Mouse (Mus musculus) stomach, embryonic 14.5 days (tissue): ENCODE data around the gene Zfp612. TPM values are rescaled to one million over a fixed set of nuclear protein-coding genes. Genes with fewer than 3 reads are reported as not detected.

ENCODE experiments used
- ATAC-seq: fragments of 200-750 bp; cut with Nextera tagmentation; 2 replicates; pipeline ENCODE4 v1.8.0; 2017; ENCODE audit warnings: low read depth, moderate TSS enrichment; ENCODE audit not compliant: insufficient number of reproducible peaks, insufficient read depth, low FRiP score
- H3K27ac ChIP-seq: fragments of 300-500 bp; sonication (generic); 2 replicates; pipeline ENCODE4 v1.5.1; 2014; ENCODE audit warnings: mild to moderate bottlenecking, low read length, moderate library complexity, mixed read lengths
- H3K27me3 ChIP-seq: fragments of 300-500 bp; sonication (generic); 2 replicates; pipeline ENCODE4 v1.6.1; 2014; ENCODE audit warnings: low read length, control low read depth, mixed read lengths; ENCODE audit not compliant: control insufficient read depth, insufficient read depth
- H3K36me3 ChIP-seq: fragments of 300-500 bp; sonication (generic); 2 replicates; pipeline ENCODE4 v1.6.1; 2014; ENCODE audit warnings: mild to moderate bottlenecking, control low read depth, low read length, moderate library complexity, mixed read lengths; ENCODE audit not compliant: control insufficient read depth, insufficient read depth
- H3K4me1 ChIP-seq: fragments of 300-500 bp; sonication (generic); 2 replicates; pipeline ENCODE4 v1.6.1; 2014; ENCODE audit warnings: low read length, control low read depth, mixed read lengths; ENCODE audit not compliant: control insufficient read depth, insufficient read depth
- H3K4me2 ChIP-seq: fragments of 300-500 bp; sonication (generic); replicated peaks from 2 replicates; pipeline ENCODE4 v1.6.1; 2014; ENCODE audit warnings: low read depth, low read length, control low read depth
- H3K4me3 ChIP-seq: fragments of 300-500 bp; sonication (generic); 2 replicates; pipeline ENCODE4 v1.5.1; 2014; ENCODE audit warnings: low read depth, low read length, control low read depth
- H3K9ac ChIP-seq: fragments of 300-500 bp; sonication (generic); replicated peaks from 2 replicates; pipeline ENCODE4 v1.6.1; 2014; ENCODE audit warnings: low read depth, mild to moderate bottlenecking, control low read depth, low read length, moderate library complexity, mixed read lengths
- H3K9me3 ChIP-seq: fragments of 300-500 bp; sonication (generic); 2 replicates; pipeline ENCODE4 v1.6.1; 2016; ENCODE audit warnings: low read depth, low read length, control low read depth; ENCODE audit not compliant: control insufficient read depth
- WGBS: fragments of 180-500 bp; shearing (Covaris S2); extraction: QIAGEN DNeasy Blood & Tissue Kit; methylation state at CpG from one replicate; pipeline ENCODE4 v1.1.7; 2014; 5-methylcytosine and 5-hydroxymethylcytosine counted together
- polyA plus RNA-seq: library from polyadenylated mRNA; unstranded; fragments of >200 nt; fragmentation: Nextera tagmentation; extraction: Ambion mirVana; gene quantifications from 2 replicates; pipeline ENCODE4 v1.2.1, GENCODE M21; 2014

Zfp612 gene
- polyA plus RNA-seq, 1 experiment from 2014 or later = 9.3 TPM

GRCm38 (mm10) chr8:110058207-110058606 is 21.3 kb upstream of the Zfp612 start:
- Histone ChIP-seq H3K36me3 (no peaks in the 10 kb centered on the region), H3K9ac (no peak overlapping the region), H3K9me3 (no peaks in the 10 kb centered on the region), H3K4me1 (no peaks in the 10 kb centered on the region), H3K4me2 (no peak overlapping the region), H3K27me3 (no peaks in the 10 kb centered on the region), H3K4me3 (no peak overlapping the region), H3K27ac (no peak overlapping the region)
- no peak for ATAC-seq
- 72% methylated on average over 8 of the region's 8 CpGs for WGBS

GRCm38 (mm10) chr8:110064161-110064560 is 15.4 kb upstream of the Zfp612 start:
- Histone ChIP-seq H3K27me3 (no peaks in the 10 kb centered on the region), H3K9me3 (no peaks in the 10 kb centered on the region), H3K4me1 (no peaks in the 10 kb centered on the region), H3K4me3 (no peak overlapping the region), H3K9ac (no peak overlapping the region), H3K27ac (no peak overlapping the region), H3K36me3 (no peaks in the 10 kb centered on the region), H3K4me2 (no peak overlapping the region)
- ATAC-seq = no peak
- 57% methylated on average over 9 of the region's 9 CpGs for WGBS

- Histone ChIP-seq H3K27me3 (no peaks in the 10 kb centered on the region), H3K4me2 (no peak overlapping the region), H3K9ac (no peak overlapping the region), H3K4me3 (no peak overlapping the region), H3K9me3 (no peaks in the 10 kb centered on the region), H3K36me3 (no peaks in the 10 kb centered on the region), H3K27ac (no peak overlapping the region), H3K4me1 (no peaks in the 10 kb centered on the region)
- no peak for ATAC-seq
- WGBS = 92% methylated on average over 18 of the region's 18 CpGs
Observed at GRCm38 (mm10) chr8:110064606-110065365, 14.8 kb upstream of the Zfp612 start.

- H3K4me1 ChIP-seq = no peaks in the 10 kb centered on the region
- H3K36me3 ChIP-seq = no peaks in the 10 kb centered on the region
- no peak overlapping the region for H3K4me2 ChIP-seq
- 93% methylated on average over 4 of the region's 4 CpGs for WGBS
- no peak overlapping the region for H3K4me3 ChIP-seq
- no peak for ATAC-seq
- no peak overlapping the region for H3K27ac ChIP-seq
- H3K27me3 ChIP-seq = no peaks in the 10 kb centered on the region
- no peak overlapping the region for H3K9ac ChIP-seq
- H3K9me3 ChIP-seq = no peaks in the 10 kb centered on the region
Observed at GRCm38 (mm10) chr8:110065676-110066075, 13.9 kb upstream of the Zfp612 start.

GRCm38 (mm10) chr8:110069706-110070105 is 9.8 kb upstream of the Zfp612 start:
- no peak overlapping the region for H3K4me2 ChIP-seq
- H3K9me3 ChIP-seq = no peaks in the 10 kb centered on the region
- H3K27me3 ChIP-seq = no peaks in the 10 kb centered on the region
- H3K4me1 ChIP-seq = no peaks in the 10 kb centered on the region
- no peaks in the 10 kb centered on the region for H3K36me3 ChIP-seq
- H3K9ac ChIP-seq = no peak overlapping the region
- no peak overlapping the region for H3K27ac ChIP-seq
- no peak overlapping the region for H3K4me3 ChIP-seq
- WGBS = 85% methylated on average over 4 of the region's 4 CpGs
- no peak for ATAC-seq

- WGBS = 16% methylated on average over 9 of the region's 9 CpGs
- Histone ChIP-seq H3K27me3 (no peaks in the 10 kb centered on the region), H3K27ac (no peak overlapping the region), H3K9ac (no peak overlapping the region), H3K4me1 (no peaks in the 10 kb centered on the region), H3K4me3 (no peak overlapping the region), H3K9me3 (no peaks in the 10 kb centered on the region), H3K36me3 (no peaks in the 10 kb centered on the region), H3K4me2 (no peak overlapping the region)
- ATAC-seq = no peak
Observed at GRCm38 (mm10) chr8:110071600-110071999, 7.9 kb upstream of the Zfp612 start.

GRCm38 (mm10) chr8:110074496-110074895 is 5.0 kb upstream of the Zfp612 start:
- Histone ChIP-seq H3K9ac (no peak overlapping the region), H3K4me3 (no peak overlapping the region)

GRCm38 (mm10) chr8:110082416-110083105 is 3.0 kb downstream of the Zfp612 start:
- peaks cover 3% of the 10 kb centered on the region; the same call in 1 of the 2 replicates for H3K4me1 ChIP-seq
- H3K9ac ChIP-seq = no peak overlapping the region
- no peak for ATAC-seq
- H3K4me3 ChIP-seq = no peak overlapping the region
- no peaks in the 10 kb centered on the region for H3K9me3 ChIP-seq
- H3K36me3 ChIP-seq = peaks cover 6% of the 10 kb centered on the region
- no peak overlapping the region for H3K4me2 ChIP-seq
- 78% methylated on average over 11 of the region's 11 CpGs for WGBS
- no peak overlapping the region for H3K27ac ChIP-seq
- no peaks in the 10 kb centered on the region for H3K27me3 ChIP-seq

More at GRCm38 (mm10) chr8:110074496-110074895, 5.0 kb upstream of the Zfp612 start:
- H3K27ac ChIP-seq = no peak overlapping the region
- 84% methylated on average over 8 of the region's 8 CpGs for WGBS
- H3K36me3 ChIP-seq = no peaks in the 10 kb centered on the region
- H3K27me3 ChIP-seq = no peaks in the 10 kb centered on the region
- no peak overlapping the region for H3K4me2 ChIP-seq
- H3K9me3 ChIP-seq = no peaks in the 10 kb centered on the region
- no peak for ATAC-seq
- H3K4me1 ChIP-seq = no peaks in the 10 kb centered on the region
